Mouse (Mus musculus) skeletal muscle tissue, adult 2 months (tissue): ENCODE results near the gene Fbrsl1.
"Not testable (repeated sequence)": the region's sequence is repeated elsewhere in the genome, so short reads cannot be mapped to it uniquely, and the experiment has no call there.

Experiments
- DNase-seq: peaks from one replicate; pipeline ENCODE4 v3.0.0-alpha.2; 2012; ENCODE audit warnings: low read depth, low spot score

Fbrsl1 gene

DNA sequence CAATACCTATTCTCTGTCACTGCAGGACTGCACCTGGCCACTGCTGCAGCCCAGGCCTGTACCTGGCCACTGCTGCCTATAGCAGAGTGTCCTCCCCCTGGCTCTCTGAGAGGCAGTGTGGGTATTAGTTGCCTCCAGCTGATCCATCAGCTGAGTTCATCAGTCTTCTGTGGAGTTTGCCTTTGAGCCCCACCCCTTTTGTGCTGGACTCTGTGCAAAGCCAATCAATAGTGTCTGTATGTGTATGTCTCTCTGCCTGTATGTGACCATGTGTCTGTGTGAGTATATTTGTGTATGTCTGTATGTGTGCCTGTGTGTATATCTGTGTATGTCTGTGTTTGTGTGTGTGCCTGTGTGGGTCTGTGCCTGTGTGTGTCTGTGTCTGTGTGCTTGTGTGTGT is 7.0 kb upstream of the Fbrsl1 start:
- DNase-seq = no peak

DNA sequence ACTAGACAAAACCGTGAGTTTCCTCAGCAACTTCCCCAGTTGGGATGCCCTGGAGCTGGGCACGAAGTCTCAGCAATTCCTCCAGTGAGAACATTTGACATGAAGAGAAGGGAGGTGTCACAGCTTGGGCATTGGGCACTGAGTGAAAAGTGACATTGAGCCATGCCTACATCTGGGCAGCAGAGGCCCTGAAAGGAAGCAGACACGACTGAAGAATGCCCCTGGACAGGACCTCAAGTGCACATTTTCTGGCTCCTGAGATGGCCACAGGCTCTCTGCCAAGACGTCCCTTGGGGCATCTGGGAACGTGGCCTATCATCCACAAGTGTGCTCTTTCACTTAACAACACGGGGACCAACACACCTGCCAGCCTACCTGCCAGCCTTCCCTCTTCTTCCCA is 991 bp upstream of the Fbrsl1 start:
- DNase-seq = no peak

DNA sequence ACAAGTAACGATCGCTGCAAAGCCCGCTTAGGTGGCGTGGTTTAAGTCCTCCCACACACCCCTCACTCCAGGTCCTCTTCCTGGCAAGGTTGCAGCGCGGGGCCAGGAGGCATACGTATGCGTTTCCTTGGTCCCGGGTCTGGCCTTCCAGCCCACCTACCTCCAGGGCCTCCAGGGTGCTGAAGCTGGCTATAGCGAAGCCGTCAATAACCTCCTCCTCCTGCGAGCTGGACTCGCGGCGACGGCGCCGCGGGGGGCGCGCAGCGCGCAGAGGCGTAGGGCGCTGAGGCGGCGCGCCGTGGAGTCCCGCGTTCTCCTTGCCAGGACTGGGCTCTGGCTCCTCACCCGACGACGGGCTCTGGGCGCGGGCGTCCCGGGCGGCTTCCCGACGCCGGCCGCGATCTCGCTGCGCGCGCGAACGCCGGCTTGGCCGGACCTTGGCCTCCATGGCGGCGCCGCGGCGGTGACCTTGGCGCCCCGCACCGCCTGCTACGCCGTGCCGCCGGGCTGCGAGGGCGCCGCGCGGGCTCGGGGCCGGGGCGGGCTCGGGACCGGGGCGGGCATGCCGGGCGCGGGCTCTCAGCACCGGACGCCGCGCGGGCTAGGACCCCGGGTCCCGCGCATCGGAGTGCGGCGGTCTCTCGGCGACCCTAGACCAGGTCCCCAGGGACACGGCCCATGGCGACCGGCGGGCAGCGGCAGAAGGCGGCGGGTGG is 425 bp downstream of the Fbrsl1 start:
- no peak for DNase-seq

DNA sequence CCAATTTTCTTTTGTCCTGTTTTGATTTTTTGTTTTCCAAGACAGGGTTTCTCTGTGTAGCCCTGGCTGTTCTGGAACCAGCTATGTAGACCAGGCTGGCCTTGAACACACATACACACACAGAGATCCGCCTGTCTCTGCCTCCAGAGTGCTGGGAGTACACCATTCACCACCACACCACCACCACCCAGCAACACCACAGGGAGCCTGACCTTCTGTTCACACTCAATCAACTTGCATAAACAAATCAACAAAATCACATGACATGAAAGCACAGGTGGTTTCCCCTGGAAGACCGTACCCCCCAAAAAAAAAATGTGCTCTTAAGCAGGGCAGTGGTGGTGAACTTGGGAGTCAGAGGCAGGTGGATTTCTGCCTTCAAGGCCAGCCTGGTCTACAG is 3.8 kb downstream of the Fbrsl1 start:
- no peak for DNase-seq

DNA sequence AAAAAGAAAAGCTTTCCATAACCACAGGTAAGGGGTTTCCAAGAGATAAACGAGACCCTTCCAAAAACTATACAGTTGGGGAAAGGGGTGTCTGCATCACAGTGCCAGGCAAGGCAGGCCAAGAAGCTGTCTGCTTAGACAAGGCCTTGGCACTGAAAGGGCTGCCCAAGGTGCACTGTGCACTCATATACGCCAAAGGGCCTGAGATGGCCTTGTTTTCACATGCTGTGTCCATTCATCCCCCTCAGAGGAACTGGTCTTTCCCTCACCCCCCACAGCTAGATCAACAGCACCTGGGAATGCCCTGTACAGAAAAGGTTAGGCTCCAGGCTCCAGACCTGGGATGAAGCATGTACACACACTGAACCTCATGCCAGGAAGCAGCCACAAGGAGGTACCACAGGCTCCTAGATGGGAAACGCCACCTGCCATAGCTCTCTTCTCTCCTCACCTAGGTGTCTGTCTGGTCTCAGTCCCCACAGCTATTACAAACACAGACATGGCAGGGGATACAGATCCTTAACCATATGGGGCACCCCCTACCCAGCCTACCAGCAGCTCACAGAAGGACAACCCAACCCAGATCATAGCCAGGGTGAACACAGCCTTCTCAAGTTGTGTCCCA is 5.2 kb downstream of the Fbrsl1 start:
- no peak for DNase-seq

DNA sequence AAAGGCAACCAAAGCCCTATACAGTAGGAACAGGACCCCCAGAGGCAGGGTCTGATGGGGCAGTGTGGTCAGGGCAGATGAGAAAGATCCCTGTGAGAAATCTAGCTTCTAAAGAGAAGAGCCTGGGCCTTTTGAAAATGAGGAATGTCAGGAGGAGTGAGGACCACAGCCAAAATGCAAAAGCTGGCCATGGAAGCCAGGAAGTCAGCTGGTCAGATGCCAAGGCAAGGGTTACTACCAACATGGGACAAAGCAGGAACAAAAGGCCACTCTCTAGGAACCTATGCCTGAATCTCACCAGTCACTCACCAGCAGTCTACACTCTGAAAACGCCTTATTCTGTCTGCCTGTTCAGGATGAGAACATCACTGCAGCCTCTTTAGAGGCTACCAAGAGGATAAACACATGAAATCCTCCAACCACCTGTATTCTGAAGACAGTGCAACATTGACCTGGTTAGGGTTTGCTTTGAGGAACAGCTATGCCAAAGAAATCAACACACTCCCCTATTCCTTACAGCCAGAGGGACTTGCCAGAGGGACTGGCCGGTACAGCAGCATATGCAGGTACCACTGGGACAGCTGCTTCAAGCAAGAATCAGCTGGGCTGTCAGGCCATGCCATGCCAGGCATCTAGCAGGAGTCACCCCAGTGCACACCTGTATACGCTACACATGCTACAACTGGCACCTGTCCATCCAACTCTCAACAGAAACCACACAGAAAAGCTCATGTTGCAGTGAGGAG is 8.6 kb downstream of the Fbrsl1 start:
- DNase-seq = no peak

DNA sequence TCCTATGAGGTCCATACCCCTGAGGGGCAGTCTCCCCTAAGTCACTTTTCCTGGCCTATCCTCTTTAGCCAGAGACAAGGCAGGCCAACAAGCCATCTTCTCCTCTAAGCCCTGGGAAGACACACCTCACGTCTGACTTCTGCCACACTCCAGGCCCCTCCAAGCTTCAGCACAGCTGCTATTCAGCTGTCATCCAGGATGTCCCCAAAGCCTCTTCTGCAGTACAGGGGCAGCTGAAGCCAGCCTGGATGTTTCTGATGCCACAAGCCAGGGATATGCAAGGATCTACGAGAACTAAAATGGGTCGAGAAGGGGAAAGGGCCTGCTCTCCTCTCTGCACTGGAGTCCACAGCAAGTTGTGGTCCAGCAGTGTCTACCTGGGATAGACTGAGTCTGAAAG is 9.7 kb downstream of the Fbrsl1 start:
- no peak for DNase-seq

DNA sequence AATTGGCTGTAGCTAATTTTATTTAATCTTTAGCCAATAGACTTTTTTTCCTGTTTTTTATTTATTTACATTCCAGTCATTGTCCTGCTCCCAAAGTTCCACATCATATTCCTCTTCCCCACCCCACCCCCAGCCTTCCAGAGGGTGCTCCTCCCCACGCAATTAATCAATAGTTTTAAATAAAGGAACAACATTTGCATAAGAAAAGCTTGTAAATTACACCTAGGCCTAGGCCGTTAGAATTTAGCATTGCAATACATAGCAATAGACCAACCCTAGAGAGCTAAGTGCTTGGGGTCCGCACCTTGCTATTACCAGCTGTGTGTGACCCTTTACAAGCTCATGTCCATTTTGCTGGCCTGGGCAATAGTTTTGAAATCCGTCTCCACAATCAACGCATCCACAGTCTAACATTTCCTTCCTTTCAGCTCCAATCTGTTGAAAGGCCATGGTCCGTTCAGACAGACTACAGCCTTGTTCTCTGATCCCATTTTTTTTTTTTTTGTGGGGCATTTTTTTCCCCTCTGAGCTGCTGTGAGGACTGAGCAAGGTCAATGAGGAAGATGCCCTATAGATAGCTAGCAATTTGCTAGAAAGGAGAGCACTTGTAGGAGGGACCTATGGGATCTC is 10.6 kb downstream of the Fbrsl1 start:
- DNase-seq = no peak

DNA sequence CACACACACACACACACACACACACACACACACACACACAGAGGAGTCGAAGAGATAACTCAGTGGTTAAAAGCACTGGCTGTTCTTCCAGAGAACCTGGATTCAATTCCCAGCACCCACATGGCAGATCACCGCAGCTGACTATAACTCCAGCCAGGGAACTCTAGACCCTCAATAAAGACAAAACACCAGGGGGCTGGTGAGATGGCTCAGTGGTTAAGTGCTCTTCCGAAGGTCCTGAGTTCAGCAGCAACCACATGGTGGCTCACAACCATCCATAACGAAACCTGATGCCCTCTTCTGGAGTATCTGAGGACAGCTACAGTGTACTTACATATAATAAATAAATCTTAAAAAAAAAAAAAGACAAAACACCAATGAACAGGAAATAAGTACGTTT is 12.1 kb downstream of the Fbrsl1 start:
- not testable (repeated sequence) for DNase-seq

DNA sequence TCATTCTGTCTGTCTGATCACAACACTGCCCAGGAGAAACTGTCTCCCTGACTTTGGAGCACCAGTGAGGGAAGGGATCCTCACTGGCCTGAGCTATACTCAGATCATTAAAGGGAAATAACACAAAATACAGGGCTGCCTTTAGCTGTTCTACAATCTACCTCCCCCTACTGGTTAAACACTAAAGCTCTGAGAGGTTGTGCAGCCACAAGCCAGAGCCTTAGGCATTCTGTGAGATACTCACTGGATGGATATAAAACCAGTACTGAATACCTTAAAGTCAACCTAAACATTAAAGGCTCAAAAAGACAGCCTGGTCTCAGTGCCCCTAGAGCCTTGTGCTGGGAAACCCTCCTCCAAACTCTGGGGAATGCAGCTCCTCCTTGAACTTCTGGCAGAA is 13.5 kb downstream of the Fbrsl1 start:
- no peak for DNase-seq

DNA sequence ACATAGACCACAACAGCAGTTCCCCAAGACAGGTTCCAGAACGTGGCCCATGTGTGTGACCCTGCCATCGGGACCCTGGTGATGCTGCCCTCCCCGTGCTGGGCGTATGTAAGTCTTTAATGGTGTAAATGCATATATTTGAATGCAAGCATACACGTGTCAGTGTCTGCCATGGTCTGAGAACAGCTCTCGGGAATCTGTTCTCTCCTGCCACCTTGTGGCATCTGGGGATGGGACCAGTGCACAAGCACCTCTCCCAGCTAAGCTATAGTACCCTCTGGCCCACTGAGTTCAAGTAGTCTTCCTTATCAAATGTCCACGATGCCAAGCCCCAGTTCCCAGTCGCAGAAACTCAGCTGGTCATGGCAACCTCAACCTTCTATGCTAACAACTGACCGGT is 19.3 kb downstream of the Fbrsl1 start:
- DNase-seq = peak; percentile 41

DNA sequence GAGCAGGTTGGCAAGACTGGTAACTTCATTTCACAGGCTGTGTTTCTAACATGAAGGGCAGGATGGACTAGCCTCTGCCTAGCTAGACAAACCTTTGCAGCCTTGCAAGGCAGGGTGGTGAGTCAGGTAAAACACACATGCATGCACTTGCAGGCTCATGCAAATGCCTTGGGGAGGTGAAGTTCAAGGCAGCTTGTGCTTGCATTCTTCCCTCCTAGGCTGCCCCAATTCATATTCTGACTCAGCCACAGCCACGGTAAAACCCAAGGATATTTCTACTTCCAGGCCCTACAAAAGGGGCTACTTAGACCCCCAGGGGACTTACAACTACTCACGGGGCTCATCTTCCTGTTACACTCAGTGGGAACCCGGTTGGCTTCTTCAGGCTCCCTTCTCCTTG is 20.0 kb downstream of the Fbrsl1 start:
- no peak for DNase-seq

DNA sequence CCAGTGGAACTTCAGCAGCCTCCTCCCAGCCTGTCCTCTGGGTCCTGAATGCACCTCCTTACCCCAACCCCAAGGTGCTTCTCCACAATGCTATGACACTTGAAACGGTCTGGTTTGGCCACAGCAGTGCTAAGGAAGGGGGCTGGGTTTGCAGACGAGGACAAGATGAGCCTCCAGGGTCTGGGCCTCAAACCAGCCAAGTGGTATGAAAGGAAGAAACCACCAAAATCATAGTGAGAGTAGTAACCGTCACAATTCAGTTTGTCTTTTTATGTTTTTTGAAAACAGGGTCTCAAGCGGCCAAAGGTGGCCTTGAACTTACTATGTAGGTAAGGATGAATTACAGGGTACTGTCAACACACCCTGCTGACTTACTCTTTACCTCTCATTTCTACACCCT is 23.1 kb downstream of the Fbrsl1 start:
- no peak for DNase-seq

DNA sequence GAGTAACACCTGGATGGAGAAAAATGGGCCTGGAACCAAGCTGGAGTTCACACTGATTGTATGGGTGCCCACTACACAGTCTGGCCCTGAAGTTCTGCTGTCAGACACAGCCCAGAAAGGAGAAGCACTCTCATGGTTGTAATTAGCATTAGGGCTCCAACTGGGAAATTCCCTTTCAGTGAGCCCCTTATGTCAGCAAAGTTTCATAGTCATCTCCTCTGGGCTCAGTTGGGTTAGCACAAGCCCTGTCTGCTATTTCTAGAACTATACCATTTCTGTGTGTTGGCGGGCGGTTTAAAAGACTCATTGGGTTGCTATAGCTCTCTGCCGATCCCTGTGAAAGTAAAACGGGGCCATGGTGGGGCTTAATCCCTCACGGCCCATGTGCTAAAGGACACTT is 24.1 kb downstream of the Fbrsl1 start:
- DNase-seq = no peak

DNA sequence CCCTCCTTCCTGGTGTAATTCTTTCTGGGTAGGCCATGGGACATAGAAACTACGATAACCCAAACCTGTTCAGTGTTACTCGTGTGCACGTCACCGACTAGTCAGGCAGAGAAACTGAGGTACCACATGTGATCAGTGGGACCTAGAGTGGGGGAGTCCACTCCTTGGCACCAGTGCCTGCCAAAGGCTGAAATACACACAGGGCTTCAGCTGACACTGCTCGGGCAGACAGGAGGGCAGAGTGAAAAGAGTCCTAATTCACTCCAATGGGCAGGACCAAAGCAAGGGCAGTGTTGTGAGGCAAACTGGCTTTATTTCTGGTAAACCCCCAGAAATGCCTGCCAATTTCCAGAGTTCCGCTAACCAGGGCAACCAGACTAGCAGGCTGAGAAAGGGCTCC is 26.9 kb downstream of the Fbrsl1 start:
- no peak for DNase-seq

DNA sequence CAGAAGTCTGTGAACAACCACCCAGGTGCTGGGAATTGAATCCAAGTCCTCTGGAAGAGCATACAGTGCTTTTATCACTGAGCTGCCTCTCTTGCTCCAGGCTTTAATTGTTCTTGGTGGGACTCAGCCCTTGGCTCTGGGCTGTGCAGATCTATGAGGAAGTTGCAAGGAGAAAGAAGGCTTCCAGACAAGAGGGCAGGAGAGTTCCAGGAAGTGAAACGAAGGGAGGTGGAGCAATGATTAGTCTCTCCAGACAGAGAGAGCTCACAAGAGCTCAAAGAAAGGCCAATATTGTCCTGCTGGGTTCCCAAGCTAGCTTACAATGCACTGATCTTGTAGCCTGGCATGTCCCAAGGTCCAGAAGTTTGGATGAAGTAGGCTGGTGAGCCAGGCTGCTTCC is 27.4 kb downstream of the Fbrsl1 start:
- DNase-seq = no peak

DNA sequence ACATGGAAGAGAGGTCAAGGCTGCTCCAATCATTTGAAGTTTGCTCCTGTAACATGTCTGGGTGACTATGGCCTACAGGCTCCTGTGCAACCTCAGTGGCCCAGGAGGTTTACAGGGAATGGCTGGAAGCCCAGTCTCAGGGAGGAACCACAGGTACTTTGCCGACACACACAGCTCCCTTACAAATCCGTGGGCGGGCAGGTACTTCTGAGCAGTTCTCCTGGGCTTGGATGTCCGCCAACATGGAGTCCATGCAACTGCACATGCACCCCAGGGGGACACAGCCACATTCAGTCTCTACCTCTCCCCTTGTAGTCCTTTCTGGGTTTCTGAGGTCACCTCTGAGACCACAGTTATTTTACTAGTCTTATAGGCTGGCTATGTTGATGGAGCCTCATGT is 28.1 kb downstream of the Fbrsl1 start:
- DNase-seq = no peak

DNA sequence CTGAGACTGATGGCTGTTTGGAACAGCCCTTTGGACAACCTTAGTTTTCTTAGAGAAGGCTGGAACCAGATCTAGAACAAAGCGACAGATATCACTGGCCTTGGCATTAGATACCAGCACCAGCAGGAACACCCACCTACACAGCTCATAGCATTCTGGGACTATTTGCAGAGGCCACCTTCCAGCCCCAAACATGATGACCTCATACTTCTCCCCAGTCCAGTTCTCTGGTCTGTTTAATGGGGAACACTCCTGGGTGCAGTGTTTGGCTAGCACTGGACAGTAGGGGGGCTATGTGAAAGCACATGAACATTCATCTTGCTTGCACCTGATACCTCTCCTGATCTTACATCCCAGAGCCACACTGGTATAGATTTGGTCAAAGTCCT is 29.8 kb downstream of the Fbrsl1 start:
- no peak for DNase-seq

DNA sequence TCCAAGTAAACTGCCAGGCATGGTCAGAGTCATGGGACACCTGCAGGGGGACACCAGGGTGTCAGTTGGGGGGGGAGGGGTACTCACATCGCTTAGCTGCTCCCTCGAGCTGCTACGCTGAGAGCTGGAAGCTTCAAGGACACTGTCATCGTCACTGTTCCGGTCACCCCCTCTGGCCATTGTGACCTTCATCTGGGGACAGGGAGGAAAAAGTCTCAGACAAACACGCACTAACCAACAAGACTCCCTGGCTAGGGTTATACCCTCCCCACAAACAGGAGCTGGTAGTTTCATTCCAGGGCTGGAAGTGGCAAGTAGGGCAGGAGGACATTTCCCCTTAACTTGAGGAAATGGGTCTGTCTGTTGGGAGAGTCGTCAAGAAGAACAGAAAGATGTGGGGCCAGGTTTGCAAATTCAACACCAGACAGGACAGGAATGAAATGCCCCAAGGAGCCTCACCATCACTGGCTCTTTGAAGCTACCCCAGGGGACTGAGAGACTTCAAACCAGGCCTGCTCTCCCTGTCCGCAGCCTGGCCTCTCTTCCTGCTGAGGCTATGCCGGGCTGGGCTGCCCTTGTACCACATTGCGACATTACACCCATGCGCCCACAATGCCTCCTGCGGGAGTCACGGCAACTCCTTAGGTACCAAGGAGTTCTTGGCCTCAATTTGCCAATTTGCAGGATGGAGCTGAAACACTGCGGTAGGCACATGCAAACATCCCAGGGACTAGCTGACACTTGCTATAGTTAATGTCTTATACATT is 30.4 kb downstream of the Fbrsl1 start:
- DNase-seq = no peak

DNA sequence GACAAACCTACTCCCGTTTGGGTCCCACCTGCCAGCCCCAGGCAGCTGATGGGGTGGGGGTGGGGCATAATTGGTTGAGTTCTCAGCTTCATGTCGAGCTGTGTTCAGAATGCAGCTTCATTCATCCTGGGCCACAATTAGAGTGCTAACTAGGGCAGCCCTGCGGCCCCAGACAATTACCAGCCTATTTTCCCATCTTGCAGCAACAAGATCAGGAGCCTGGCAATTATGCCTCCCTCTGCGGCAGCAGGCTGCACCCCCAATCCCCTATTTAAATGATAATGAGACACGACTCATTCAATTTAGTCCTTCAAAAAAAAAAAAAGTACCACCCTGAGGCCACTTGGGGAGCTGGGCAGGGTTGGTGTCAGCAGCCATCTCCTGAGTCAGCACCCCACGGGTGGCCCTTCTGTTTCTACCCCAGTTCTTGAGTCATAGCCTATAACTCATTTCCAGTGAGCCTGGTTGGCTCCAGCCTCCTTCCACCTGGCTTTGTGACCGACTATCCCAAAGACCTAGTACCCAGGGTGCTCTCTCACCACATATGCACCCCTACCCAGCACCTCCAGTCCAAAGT is 31.4 kb downstream of the Fbrsl1 start:
- DNase-seq = no peak
